Mouse (Mus musculus): Measurements from ENCODE around the gene Lsg1.

GRCm38 (mm10) chr16:30600431-30601045, 13.1 kb upstream of the Lsg1 start:
- TF ChIP-seq SIN3A (IDR thresholded peaks at IDR 0.05; ENCODE audit: low read length) (no peak), CTCF (IDR thresholded peaks at IDR 0.05 in 2 of 3, conservative IDR thresholded peaks at IDR 0.05 in 1 of 3; ENCODE audit: control insufficient read depth in 1 of 3, insufficient read depth in 1 of 3, low read depth in 2 of 3, low read length in 3 of 3, poor library complexity in 1 of 3, severe bottlenecking in 1 of 3) (no peak), KAT2A (conservative IDR thresholded peaks at IDR 0.05; ENCODE audit: low read depth, low read length) (no peak), ZC3H11A (IDR thresholded peaks at IDR 0.05; ENCODE audit: low read depth, low read length) (no peak), CHD2 (IDR thresholded peaks at IDR 0.05; ENCODE audit: low read length) (no peak), POLR2A (IDR thresholded peaks at IDR 0.05; ENCODE audit: control insufficient read depth in 1 of 2, insufficient read depth in 1 of 2, low read depth in 1 of 2, low read length in 2 of 2, poor library complexity in 1 of 2) (no peak)
